Mouse (Mus musculus) olfactory bulb, adult 2 months (tissue): ENCODE measurements around the gene Gpr132.

Source experiments
- CTCF ChIP-seq: fragments of 200-500 bp; IDR thresholded peaks from 2 replicates; pipeline ENCODE4 v1.5.1; 2012; ENCODE audit warnings: low read depth, mild to moderate bottlenecking, low read length, moderate library complexity; ENCODE audit not compliant: insufficient read depth
- POLR2A ChIP-seq: fragments of 200-500 bp; IDR thresholded peaks from 2 replicates; pipeline ENCODE4 v1.6.1; 2012; ENCODE audit warnings: mild to moderate bottlenecking, low read depth, low read length, moderate library complexity; ENCODE audit not compliant: insufficient read depth

- no peak for TF ChIP-seq CTCF
- TF ChIP-seq POLR2A: no peak
Measured at GRCm38 (mm10) chr12:112825901-112826300, 42.1 kb downstream of the Gpr132 start.
